ENCODE assay signal across 8 mouse cellular contexts in the genomic region with DNA sequence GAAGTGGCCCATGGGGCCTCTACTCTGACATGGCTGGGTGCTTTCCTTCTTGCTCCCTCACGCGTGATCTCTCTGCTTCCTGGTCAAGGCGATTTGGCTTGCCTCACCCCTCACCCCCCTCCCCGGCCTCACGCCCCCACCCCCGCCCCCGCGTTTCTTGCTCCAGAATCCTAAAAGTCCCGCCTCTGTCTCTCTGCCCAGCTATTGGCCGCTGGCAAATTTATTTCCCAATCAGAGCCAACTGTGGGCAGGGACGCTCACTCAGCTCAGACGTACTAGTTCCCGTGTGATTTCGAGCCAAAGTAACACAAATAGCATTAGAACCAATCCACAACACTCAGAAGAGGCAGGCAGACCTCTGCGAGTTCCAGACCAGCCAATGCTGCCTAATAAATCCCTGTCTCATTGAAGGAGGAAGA. TPM values are rescaled to one million over a fixed set of nuclear protein-coding genes. Genes with fewer than 3 reads are reported as not detected.
DNase-seq lines count a peak whose midpoint lies in the region; ATAC-seq and TF ChIP-seq lines count a peak whose summit lies in the region.

No protein-coding gene starts in this region.

- H3K27ac ChIP-seq in bone marrow macrophage, adult 2 months (ENCODE audit: insufficient read depth, low read depth, low read length) = peak overlapping the region; percentile 92
- no peak overlapping the region for H3K27ac ChIP-seq in heart, adult 2 months
- no peak overlapping the region for H3K27ac ChIP-seq in kidney, adult 2 months (ENCODE audit: insufficient read depth, low read depth, low read length)
- H3K27ac ChIP-seq in lung, embryonic 16.5 days (ENCODE audit: low read length) = no peak overlapping the region

- H3K4me1 ChIP-seq in bone marrow macrophage, adult 2 months (ENCODE audit: control insufficient read depth, insufficient read depth, low read length) = peaks cover 38% of the 10 kb centered on the region
- peaks cover 3% of the 10 kb centered on the region; the same call in 1 of the 2 replicates for H3K4me1 ChIP-seq in heart, adult 2 months (ENCODE audit: control insufficient read depth, insufficient read depth, low read length)
- H3K4me1 ChIP-seq in kidney, adult 2 months (ENCODE audit: control insufficient read depth, insufficient read depth, low read length) = peaks cover 3% of the 10 kb centered on the region; the same call in 1 of the 2 replicates
- peaks cover 3% of the 10 kb centered on the region; the same call in 1 of the 2 replicates for H3K4me1 ChIP-seq in lung, embryonic 16.5 days (replicated peaks; ENCODE audit: control insufficient read depth, insufficient read depth, low read length)

- intact Hi-C loops in left cerebral cortex, postnatal 10 days (cut with DNase I) = loop anchor here (5.0 kb wide), 1 partner anchor 35 kb away; no protein-coding TSS in a partner anchor
- intact Hi-C loops in heart, adult 2 months (cut with DNase I) = no loop called here

- TF ChIP-seq EP300 in heart, adult 2 months (IDR thresholded peaks at IDR 0.05; ENCODE audit: insufficient read depth, low read depth, low read length) = no peak

- H3K4me3 ChIP-seq in bone marrow macrophage, adult 2 months (ENCODE audit: insufficient read depth, low read length) = peak overlapping the region; percentile 20
- H3K4me3 ChIP-seq in heart, adult 2 months = no peak overlapping the region
- H3K4me3 ChIP-seq in kidney, adult 2 months (ENCODE audit: insufficient read depth, low read depth, low read length) = 0 out of 2 replicates have a peak overlapping the region, but pooled peaks have one; percentile 23
- peak overlapping the region; percentile 29 for H3K4me3 ChIP-seq in lung, embryonic 16.5 days (ENCODE audit: low read length)

- H3K79me2 ChIP-seq in heart, adult 2 months (replicated peaks; ENCODE audit: control insufficient read depth, insufficient read depth, low read length) = no peaks in the 10 kb centered on the region

- H3K9me3 ChIP-seq in lung, embryonic 16.5 days (ENCODE audit: control insufficient read depth, low read length) = no peaks in the 10 kb centered on the region

- 4% methylated on average over 15 of the region's 15 CpGs for whole genome bisulfite sequencing in heart, adult 2 months
- 6% methylated on average over 15 of the region's 15 CpGs for WGBS in kidney, adult 2 months
- 2% methylated on average over 15 of the region's 15 CpGs for WGBS in lung, embryonic 16.5 days

- TF ChIP-seq POLR2A in bone marrow macrophage, adult 2 months (IDR thresholded peaks at IDR 0.05; ENCODE audit: borderline replicate concordance, low read depth, low read length) = no peak
- TF ChIP-seq POLR2A in heart, adult 2 months (IDR thresholded peaks at IDR 0.05; ENCODE audit: insufficient read depth, low read depth, low read length) = no peak
- TF ChIP-seq POLR2A in kidney, adult 2 months (IDR thresholded peaks at IDR 0.05; ENCODE audit: low read depth, low read length) = no peak

- no peak for TF ChIP-seq CTCF in bone marrow macrophage, adult 2 months (IDR thresholded peaks at IDR 0.05; ENCODE audit: low read depth, low read length)
- no peak for TF ChIP-seq CTCF in heart, adult 2 months (IDR thresholded peaks at IDR 0.05)
- no peak for TF ChIP-seq CTCF in kidney, adult 2 months (conservative IDR thresholded peaks at IDR 0.05; ENCODE audit: insufficient read depth, insufficient read length, low read depth, low read length)

- no peaks in the 10 kb centered on the region for H3K27me3 ChIP-seq in heart, adult 2 months (ENCODE audit: control insufficient read depth, insufficient read depth, low read length)
- no peaks in the 10 kb centered on the region for H3K27me3 ChIP-seq in kidney, adult 2 months (replicated peaks; ENCODE audit: control insufficient read depth, insufficient read depth, low read length)
- no peaks in the 10 kb centered on the region for H3K27me3 ChIP-seq in lung, embryonic 16.5 days (ENCODE audit: control insufficient read depth, insufficient read depth, low read depth, low read length)

- peak overlapping the region; percentile 47 for H3K4me2 ChIP-seq in lung, embryonic 16.5 days (ENCODE audit: low read depth, low read length)

- peak; percentile 37 to 64 for DNase-seq in left cerebral cortex, postnatal 10 days (ENCODE audit: extremely low spot score in 1 of 2, low spot score in 2 of 2)
- DNase-seq in left cerebral cortex, adult 18-20 months (ENCODE audit: low spot score in 2 of 2) = no peak
- peak; percentile 42 to 63 for DNase-seq in heart, adult 2 months
- DNase-seq in kidney, adult 2 months = peak; percentile 64
- DNase-seq in cerebellum, adult 11-12 months = no peak

- H3K36me3 ChIP-seq in heart, adult 2 months (ENCODE audit: control insufficient read depth, insufficient read depth, low read length) = no peaks in the 10 kb centered on the region
- no peaks in the 10 kb centered on the region for H3K36me3 ChIP-seq in kidney, adult 2 months (ENCODE audit: control insufficient read depth, insufficient read depth, low read length)
- H3K36me3 ChIP-seq in lung, embryonic 16.5 days (ENCODE audit: control insufficient read depth, insufficient read depth, low read length) = no peaks in the 10 kb centered on the region

- H3K9ac ChIP-seq in heart, adult 2 months (ENCODE audit: low read depth, low read length) = peak overlapping the region; percentile 25; the same call in 1 of the 2 replicates
- H3K9ac ChIP-seq in lung, embryonic 16.5 days (ENCODE audit: low read length) = peak overlapping the region; percentile 16; the same call in 1 of the 2 replicates

- ATAC-seq in lung, embryonic 16.5 days (ENCODE audit: low read depth) = peak; percentile 93
- peak; percentile 75 for ATAC-seq in neutrophil, adult 5-6 weeks (ENCODE audit: extremely low read depth, insufficient number of reproducible peaks, low FRiP score, poor library complexity, severe bottlenecking)

RNA-seq across cellular contexts. Expression of gene Car6, which starts 11.4 kb away (rescaled TPM):
- total RNA-seq in left cerebral cortex, postnatal 10 days (2021) = not detected
- total RNA-seq in left cerebral cortex, adult 18-20 months (2021) = not detected
- polyA plus RNA-seq in bone marrow macrophage, adult 2 months (2012; ENCODE audit: insufficient read depth, insufficient read length, missing spikeins) = not detected in 2 replicates
- not detected for total RNA-seq in heart, adult 2 months (2021)
- not detected in 2 replicates for polyA plus RNA-seq in heart, adult 2 months (2012; rRNA removed)
- polyA plus RNA-seq in kidney, adult 2 months (2012; rRNA removed) = not detected in 2 replicates
- polyA plus RNA-seq in lung, embryonic 16.5 days (2015; fragmentation: Nextera tagmentation; extraction: Ambion mirVana) = not detected in 2 replicates
- total RNA-seq in neutrophil, adult 5-6 weeks (2017) = not detected in 2 replicates

RNA-seq across cellular contexts. Expression of gene Eno1, which starts 24.0 kb away (rescaled TPM):
- total RNA-seq in left cerebral cortex, postnatal 10 days (2021) = 100 to 1,000 TPM; 308 to 325 TPM
- total RNA-seq in left cerebral cortex, adult 18-20 months (2021) = 100 to 1,000 TPM; 426 to 458 TPM
- polyA plus RNA-seq in bone marrow macrophage, adult 2 months (2012; ENCODE audit: insufficient read depth, insufficient read length, missing spikeins) = 331 and 370 TPM in 2 replicates
- total RNA-seq in heart, adult 2 months (2021) = 100 to 1,000 TPM; 111 to 113 TPM
- polyA plus RNA-seq in heart, adult 2 months (2012; rRNA removed) = 179 and 246 TPM in 2 replicates
- polyA plus RNA-seq in kidney, adult 2 months (2012; rRNA removed) = 630 and 636 TPM in 2 replicates
- 1,425 and 1,551 TPM in 2 replicates for polyA plus RNA-seq in lung, embryonic 16.5 days (2015; fragmentation: Nextera tagmentation; extraction: Ambion mirVana)
- total RNA-seq in neutrophil, adult 5-6 weeks (2017) = 334 and 375 TPM in 2 replicates

Comparison
In these comparisons a context has a peak if more than half of its experiments do, and no peak if none do; other contexts are left out.
1. DNase-seq: peak in left cerebral cortex, postnatal 10 days (2 of 2), heart, adult 2 months (2 of 2) and kidney, adult 2 months (single experiment); none in left cerebral cortex, adult 18-20 months (0 of 2) and cerebellum, adult 11-12 months (single experiment).